Mouse (Mus musculus) mature B cell (primary cell): Measurements from ENCODE around the gene Ap2b1.
"Not testable (repeated sequence)": the region's sequence is repeated elsewhere in the genome, so short reads cannot be mapped to it uniquely, and the experiment has no call there.

ENCODE experiments used
- in situ Hi-C: fragments of 300-500 bp; cut with MboI; formaldehyde crosslinking; loops from 2 replicates; pipeline ENCODE4 v1.14.3; 2019

Ap2b1 gene

GRCm38 (mm10) chr11:83298225-83299195, at the start of gene Ap2b1:
Ap2b1 (plus strand) TSS chr11:83299024.
- in situ Hi-C loops, result no loop called here

- in situ Hi-C loops, result not testable (repeated sequence)
Measured at GRCm38 (mm10) chr11:83257211-83257610, 41.6 kb upstream of the Ap2b1 start.

- in situ Hi-C loops, result no loop called here
Measured at GRCm38 (mm10) chr11:83262673-83263072, 36.2 kb upstream of the Ap2b1 start.

GRCm38 (mm10) chr11:83263146-83263545, 35.7 kb upstream of the Ap2b1 start:
- in situ Hi-C loops, result no loop called here

GRCm38 (mm10) chr11:83270842-83271150, 28.0 kb upstream of the Ap2b1 start:
- in situ Hi-C loops, result no loop called here

GRCm38 (mm10) chr11:83271151-83271950, 27.5 kb upstream of the Ap2b1 start:
- in situ Hi-C loops, result no loop called here

- in situ Hi-C loops, result no loop called here
Measured at GRCm38 (mm10) chr11:83271951-83272843, 26.6 kb upstream of the Ap2b1 start.

GRCm38 (mm10) chr11:83276251-83276650, 22.6 kb upstream of the Ap2b1 start:
- in situ Hi-C loops, result no loop called here

- in situ Hi-C loops, result no loop called here
Measured at GRCm38 (mm10) chr11:83279024-83279423, 19.8 kb upstream of the Ap2b1 start.

- in situ Hi-C loops, result no loop called here
Measured at GRCm38 (mm10) chr11:83279691-83280090, 19.1 kb upstream of the Ap2b1 start.

GRCm38 (mm10) chr11:83282084-83282483, 16.7 kb upstream of the Ap2b1 start:
- in situ Hi-C loops, result no loop called here

- in situ Hi-C loops, result no loop called here
Measured at GRCm38 (mm10) chr11:83285627-83286026, 13.2 kb upstream of the Ap2b1 start.

GRCm38 (mm10) chr11:83286566-83286965, 12.3 kb upstream of the Ap2b1 start, which contains the start of gene Slfn14:
Slfn14 (minus strand) TSS chr11:83286726.
- in situ Hi-C loops, result no loop called here

GRCm38 (mm10) chr11:83289036-83289435, 9.8 kb upstream of the Ap2b1 start:
- in situ Hi-C loops, result no loop called here

- in situ Hi-C loops, result no loop called here
Measured at GRCm38 (mm10) chr11:83289633-83290032, 9.2 kb upstream of the Ap2b1 start.

- in situ Hi-C loops, result no loop called here
Measured at GRCm38 (mm10) chr11:83291375-83292250, 7.2 kb upstream of the Ap2b1 start.

GRCm38 (mm10) chr11:83292251-83292587, 6.6 kb upstream of the Ap2b1 start:
- in situ Hi-C loops, result no loop called here

- in situ Hi-C loops, result no loop called here
Measured at GRCm38 (mm10) chr11:83293182-83293581, 5.6 kb upstream of the Ap2b1 start.

- in situ Hi-C loops, result no loop called here
Measured at GRCm38 (mm10) chr11:83294133-83294532, 4.7 kb upstream of the Ap2b1 start.

GRCm38 (mm10) chr11:83297816-83298215, 1.0 kb upstream of the Ap2b1 start:
- in situ Hi-C loops, result no loop called here

- in situ Hi-C loops, result no loop called here
Measured at GRCm38 (mm10) chr11:83299724-83300123, 900 bp downstream of the Ap2b1 start.
